Mouse (Mus musculus) lung, adult 18-20 months (tissue): ENCODE results near the gene Gm26897.

Source experiments
- DNase-seq, 2 experiments: peaks; one replicate each; pipeline ENCODE4 v3.0.0; 2022; ENCODE audit warnings: mixed read lengths in 2 of 2

The Gm26897 gene

DNA sequence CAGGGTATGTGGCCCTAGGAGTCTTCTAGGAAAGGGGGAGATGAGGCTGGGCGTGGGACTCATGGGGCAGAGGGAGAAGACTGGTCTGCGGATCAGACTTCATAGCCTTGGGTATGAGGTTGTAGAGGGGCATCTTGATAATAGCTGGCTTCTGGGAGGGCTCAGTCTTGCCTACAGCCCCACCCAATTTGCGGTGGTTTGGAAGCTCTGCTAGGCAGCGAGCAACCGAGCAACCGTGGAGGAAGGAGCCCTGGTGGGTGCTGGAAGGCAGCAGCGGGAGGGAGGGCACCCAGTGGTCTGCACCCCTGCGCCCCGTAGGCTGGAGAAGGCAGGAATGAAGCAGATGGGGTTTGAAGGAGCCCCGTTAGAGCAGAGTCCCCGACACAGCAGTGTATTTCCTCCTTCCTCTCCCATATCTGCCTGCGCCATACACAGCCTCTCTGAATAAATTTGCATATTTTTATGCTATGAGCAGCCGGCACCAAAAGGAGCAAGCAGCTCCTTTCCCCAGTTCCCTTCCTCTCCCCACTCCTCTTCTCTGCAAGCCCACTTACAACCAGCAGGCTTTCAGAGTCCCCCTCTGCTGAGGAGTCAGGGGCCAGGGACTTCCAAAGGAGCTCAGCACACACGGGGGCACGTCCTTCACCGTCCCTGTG is 20.9 kb downstream of the Gm26897 start:
- DNase-seq, result no peak

DNA sequence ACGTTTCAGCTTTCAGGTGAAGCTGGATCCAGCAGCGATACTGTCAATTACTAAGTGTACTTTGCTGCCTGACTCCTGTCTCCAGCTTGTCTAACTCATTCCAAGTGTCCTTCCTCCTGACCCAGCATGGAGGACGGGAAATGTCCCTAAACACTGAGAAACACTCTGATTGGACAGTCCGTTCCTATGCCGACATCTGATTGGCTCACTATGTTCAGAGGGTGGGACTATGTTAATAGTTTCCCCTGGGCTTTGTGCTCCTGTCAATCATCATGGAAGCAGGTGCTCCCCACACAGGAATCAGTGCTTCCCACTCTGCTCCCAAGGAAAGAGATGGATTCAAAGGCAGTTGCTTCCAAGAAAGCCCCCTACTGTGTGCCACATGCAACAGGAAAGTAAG is 21.6 kb downstream of the Gm26897 start:
- DNase-seq, result no peak

GRCm38 (mm10) chr5:111760721-111761480 is 27.2 kb downstream of the Gm26897 start:
- no peak for DNase-seq

DNA sequence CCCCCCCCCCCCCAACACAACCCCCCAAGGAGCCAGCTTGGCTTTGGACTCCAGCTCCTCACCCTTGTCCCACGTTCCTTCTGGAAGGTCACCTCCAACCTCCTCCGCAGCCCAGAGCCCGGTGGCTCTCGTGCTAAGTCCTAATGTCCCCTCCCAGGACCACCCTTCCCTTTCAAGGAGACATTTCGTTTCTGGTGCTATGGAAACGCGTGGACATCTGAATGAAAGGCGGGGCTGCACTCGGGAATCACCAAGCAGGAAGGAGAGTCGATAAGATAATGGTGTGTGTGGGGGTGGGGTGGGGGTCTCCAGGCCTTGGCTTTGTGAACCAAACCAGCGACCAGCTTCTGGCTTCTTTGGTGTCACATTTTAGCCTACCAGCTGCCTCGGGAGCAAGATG is 27.9 kb downstream of the Gm26897 start:
- no peak for DNase-seq

- DNase-seq, result peak; percentile 14 to 16
Observed at GRCm38 (mm10) chr5:111762085-111762484, 28.4 kb downstream of the Gm26897 start.

GRCm38 (mm10) chr5:111765671-111766290 is 32.1 kb downstream of the Gm26897 start:
- no peak for DNase-seq

- no peak for DNase-seq
Observed at GRCm38 (mm10) chr5:111766696-111767095, 33.0 kb downstream of the Gm26897 start.

DNA sequence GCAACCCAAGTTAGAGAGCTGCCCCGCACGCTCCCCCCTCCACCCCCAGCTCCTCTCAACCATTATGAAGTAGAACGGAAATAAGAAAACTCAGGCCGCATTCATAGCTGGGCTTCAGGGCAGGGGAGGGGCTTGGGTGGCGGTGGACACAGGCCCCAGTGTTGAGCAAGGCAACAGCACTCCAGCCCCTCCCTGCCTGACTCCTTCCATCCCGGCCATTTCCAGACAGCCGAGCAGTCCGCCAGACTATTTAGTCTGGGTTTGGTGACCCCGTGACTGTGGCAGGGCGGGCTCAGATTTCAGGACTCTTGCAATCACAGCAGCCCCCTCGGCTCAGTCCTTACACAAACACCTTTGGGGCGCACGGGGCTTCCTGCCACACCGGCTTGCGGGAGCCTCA is 36.5 kb downstream of the Gm26897 start:
- DNase-seq, result peak; percentile 22 to 46

DNA sequence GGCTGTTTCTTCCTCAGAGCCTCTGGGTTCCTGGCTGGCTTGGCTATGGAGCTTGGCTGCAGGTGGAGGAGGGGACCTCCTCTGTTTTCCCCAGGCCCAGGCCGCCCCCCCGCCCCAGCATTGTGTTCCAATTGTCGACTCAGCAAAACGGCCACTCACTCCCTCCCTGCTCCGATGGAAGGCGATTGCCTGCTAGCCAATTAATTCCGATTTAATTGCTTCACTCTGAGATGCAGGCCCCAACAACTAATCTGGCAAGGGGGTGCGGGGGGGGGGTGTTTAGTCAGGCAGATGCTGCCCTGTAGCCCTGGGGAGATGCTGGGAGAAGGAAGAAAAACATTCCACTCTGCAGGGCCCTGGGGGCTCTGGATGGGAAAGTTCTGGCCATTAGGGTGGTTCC is 38.4 kb downstream of the Gm26897 start:
- DNase-seq, result no peak

DNA sequence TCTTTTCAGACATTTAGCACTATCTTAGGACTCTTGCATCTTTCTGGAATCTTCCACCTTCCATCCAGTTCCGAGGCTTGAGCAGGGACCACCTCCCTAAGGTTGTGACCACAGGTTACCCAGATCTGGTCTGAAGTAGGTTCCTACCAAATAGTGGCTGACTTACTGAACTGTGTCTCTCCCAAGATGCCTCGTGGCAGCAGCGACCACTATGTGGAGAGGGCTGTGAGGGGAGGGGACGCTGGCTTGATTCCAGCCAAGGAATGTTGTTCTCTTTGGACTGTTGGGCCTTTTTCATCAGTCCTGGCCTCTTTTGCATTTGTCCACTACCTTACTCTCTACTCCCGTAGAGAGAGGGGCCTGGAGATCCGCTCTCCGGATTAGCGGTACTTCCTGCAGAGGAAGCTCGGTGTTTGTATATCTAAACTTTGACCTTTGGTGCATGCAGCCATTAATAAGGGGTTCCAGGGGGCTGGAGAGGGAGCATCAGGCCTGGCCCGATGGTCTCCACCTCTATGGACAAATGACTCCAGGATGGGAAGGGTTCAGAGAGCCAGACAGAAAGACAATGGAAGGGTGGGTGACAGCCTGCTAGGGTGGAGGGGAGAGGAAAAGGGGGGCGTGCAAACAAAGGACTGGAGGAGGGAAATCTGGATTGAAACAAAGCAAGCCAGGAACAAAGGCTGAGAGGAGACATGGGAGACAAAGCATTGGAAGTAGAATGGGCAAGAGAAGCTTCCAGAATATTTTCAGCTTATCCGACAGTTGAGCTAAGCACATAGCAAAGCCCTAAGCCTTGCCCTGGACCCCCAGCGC is 39.1 kb downstream of the Gm26897 start:
- no peak for DNase-seq

GRCm38 (mm10) chr5:111773407-111773733 is 39.6 kb downstream of the Gm26897 start:
- DNase-seq, result no peak

DNA sequence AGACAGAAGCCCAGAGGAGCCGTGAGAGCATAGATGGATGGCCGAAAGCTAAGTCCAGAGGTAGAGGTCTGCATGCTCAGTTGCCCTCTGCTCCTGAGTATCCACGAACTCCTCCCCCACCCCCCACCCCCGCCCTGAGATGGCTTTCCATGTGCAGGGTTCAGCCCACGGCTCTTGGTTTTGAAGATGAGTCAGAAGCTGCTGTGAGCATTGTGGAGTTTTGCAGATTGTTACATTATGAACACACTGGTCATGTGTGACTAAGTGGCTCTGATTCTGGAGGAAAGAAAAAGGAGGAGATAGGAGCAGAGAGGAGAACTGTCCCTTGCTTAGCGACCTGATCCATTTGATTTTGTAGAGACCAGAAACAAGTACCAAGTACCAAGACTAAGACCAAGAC is 42.5 kb downstream of the Gm26897 start:
- no peak for DNase-seq

DNA sequence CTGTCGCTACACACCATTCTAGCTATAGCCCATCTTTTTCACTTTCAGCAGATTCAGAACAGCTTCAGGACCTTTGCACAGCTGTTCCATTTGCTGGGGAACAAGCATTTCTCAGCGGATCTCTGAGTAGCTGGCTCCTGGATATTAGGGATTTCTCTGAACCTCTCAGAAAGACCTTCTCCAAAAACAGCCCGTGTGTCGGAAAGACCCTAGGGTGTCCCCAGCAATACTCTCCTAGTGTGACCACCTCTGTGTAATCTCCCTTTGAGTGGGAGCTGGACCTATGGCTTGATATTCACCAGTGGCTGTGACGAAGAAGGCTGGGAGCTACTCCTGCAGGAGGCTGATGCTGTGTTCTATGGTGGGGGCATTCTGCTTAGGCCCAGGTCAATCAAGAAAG is 44.4 kb downstream of the Gm26897 start:
- no peak for DNase-seq

DNA sequence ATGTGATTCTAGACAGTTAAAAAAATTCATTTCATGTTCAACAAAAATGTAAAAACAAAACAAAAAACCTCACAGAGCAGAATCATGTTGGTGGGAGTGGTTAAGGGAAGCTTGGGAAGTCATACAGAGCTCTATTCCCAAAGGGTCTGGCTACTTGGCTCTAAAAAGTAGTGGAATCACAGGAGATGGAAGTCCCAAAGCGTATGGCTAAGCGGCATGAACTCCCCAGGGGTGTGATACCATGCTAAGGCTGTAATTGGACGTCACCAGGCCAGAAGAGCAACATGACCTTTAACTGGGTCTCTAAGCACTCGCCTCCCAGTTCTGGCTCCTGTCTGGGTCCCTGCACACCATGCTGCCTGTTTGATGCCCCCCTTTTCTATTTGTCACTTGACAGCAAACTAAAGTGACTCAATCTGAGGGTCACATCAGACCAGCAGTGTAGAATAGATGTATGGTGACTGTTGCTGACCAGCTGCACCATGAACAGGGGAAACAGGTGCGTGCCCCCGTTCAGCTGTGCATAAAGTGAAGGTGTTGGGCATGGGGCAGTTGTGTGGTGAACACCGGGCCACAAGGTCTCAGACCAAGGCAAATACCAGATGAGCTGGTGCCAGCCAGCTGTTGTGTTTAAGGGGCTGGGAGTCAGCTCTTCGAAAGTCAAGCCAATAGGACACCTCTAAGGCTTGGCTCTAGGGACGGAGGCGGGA is 46.2 kb downstream of the Gm26897 start:
- no peak for DNase-seq
